ENCODE assay signal across 11 mouse cellular contexts in the genomic region with DNA sequence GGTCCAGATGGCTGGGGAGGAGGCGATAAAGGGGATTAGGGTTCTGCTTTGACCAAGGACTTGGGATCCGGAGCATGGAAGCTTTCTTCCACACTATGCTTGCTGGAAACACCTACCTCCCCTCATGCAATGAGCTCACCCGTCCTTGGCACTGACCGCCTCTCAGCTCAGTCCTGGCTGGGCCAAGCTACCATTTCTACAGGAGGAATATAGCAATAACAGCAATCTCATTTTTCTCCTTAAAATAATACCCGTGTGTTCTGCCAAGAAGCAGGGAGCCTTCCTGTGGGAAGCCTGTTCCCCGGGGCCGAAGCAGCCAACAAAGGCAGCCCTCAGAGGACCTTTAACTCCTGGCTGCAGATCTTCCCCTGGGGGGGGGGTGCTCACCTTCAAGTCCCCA. TPM values are rescaled to one million over a fixed set of nuclear protein-coding genes. Genes with fewer than 3 reads are reported as not detected.
DNase-seq lines count a peak whose midpoint lies in the region; ATAC-seq and TF ChIP-seq lines count a peak whose summit lies in the region.
"Had no signal": no experiment of that assay in that cellular context is flagged by ENCODE, and none has a peak within 500 bp of the region (broad histone marks: within the 10 kb centered on the region; RNA-seq: fewer than 3 reads in every experiment).

No protein-coding gene starts in this region.

- H3K27me3 ChIP-seq in heart, embryonic 10.5 days (ENCODE audit: insufficient read depth, poor library complexity, severe bottlenecking), result no peaks in the 10 kb centered on the region
- no peaks in the 10 kb centered on the region for H3K27me3 ChIP-seq in liver, embryonic 11.5 days (replicated peaks; ENCODE audit: control insufficient read depth, insufficient read depth, low read length)
- H3K27me3 ChIP-seq in hindbrain, embryonic 16.5 days (replicated peaks; ENCODE audit: control insufficient read depth, insufficient read depth, low read length), result no peaks in the 10 kb centered on the region

- no peaks in the 10 kb centered on the region for H3K9me3 ChIP-seq in heart, embryonic 10.5 days
- no peaks in the 10 kb centered on the region for H3K9me3 ChIP-seq in liver, embryonic 11.5 days (ENCODE audit: control insufficient read depth, low read length)
- H3K9me3 ChIP-seq in hindbrain, embryonic 16.5 days (ENCODE audit: control insufficient read depth, low read length), result no peaks in the 10 kb centered on the region

- no peak for ATAC-seq in liver, embryonic 11.5 days (replicated peaks; ENCODE audit: low FRiP score)
- no peak for ATAC-seq in CD4-positive, CD25-positive, alpha-beta regulatory T cell, adult 4 months
- no peak for ATAC-seq in hindbrain, embryonic 16.5 days

- H3K4me1 ChIP-seq in heart, embryonic 10.5 days, result 0 out of 2 replicates have a peak, but pooled peaks cover 3% of the 10 kb centered on the region
- peaks cover 8% of the 10 kb centered on the region; the same call in 1 of the 2 replicates for H3K4me1 ChIP-seq in embryonic fibroblast, embryonic 13.5 days (ENCODE audit: control insufficient read depth, insufficient read depth, low read length)
- H3K4me1 ChIP-seq in liver, embryonic 11.5 days (replicated peaks; ENCODE audit: control insufficient read depth, insufficient read depth, low read length), result no peaks in the 10 kb centered on the region
- no peaks in the 10 kb centered on the region for H3K4me1 ChIP-seq in hindbrain, embryonic 16.5 days (ENCODE audit: control insufficient read depth, insufficient read depth, low read depth, low read length)

- no peaks in the 10 kb centered on the region for H3K36me3 ChIP-seq in heart, embryonic 10.5 days
- no peaks in the 10 kb centered on the region for H3K36me3 ChIP-seq in liver, embryonic 11.5 days (ENCODE audit: control insufficient read depth, insufficient read depth, low read length)
- no peaks in the 10 kb centered on the region for H3K36me3 ChIP-seq in hindbrain, embryonic 16.5 days (ENCODE audit: control insufficient read depth, insufficient read depth, low read length)

- no peak for TF ChIP-seq CTCF in embryonic fibroblast, embryonic 13.5 days (IDR thresholded peaks at IDR 0.05; ENCODE audit: borderline replicate concordance, insufficient read depth, low read length)

- no peak overlapping the region for H3K9ac ChIP-seq in liver, embryonic 11.5 days (ENCODE audit: low read depth, low read length)
- H3K9ac ChIP-seq in hindbrain, embryonic 16.5 days (ENCODE audit: low read depth, low read length), result no peak overlapping the region
- H3K9ac ChIP-seq: liver, embryonic 14.5 days had no signal

- H3K27ac ChIP-seq in heart, embryonic 10.5 days, result no peak overlapping the region
- H3K27ac ChIP-seq in embryonic fibroblast, embryonic 13.5 days (ENCODE audit: insufficient read depth, low read length), result peak overlapping the region; percentile 36; the same call in 1 of the 2 replicates
- H3K27ac ChIP-seq in liver, embryonic 11.5 days (ENCODE audit: low read depth, low read length), result no peak overlapping the region
- no peak overlapping the region for H3K27ac ChIP-seq in hindbrain, embryonic 16.5 days (ENCODE audit: low read depth, low read length)
- H3K27ac ChIP-seq: liver, embryonic 14.5 days had no signal

- peak; percentile 62 for DNase-seq in heart, adult 8-10 months (ENCODE audit: low spot score)
- DNase-seq in heart, embryonic 10.5 days (ENCODE audit: low spot score), result no peak
- peak; percentile 70 to 73 for DNase-seq in adrenal gland, postnatal 36 days
- peak; percentile 56 for DNase-seq in kidney, postnatal 14 days
- no peak for DNase-seq in liver, embryonic 11.5 days (ENCODE audit: low spot score)
- DNase-seq: right cerebral cortex, adult 18-20 months; thymus, adult 2 months had no signal

- H3K4me2 ChIP-seq in liver, embryonic 11.5 days, result no peak overlapping the region
- H3K4me2 ChIP-seq in hindbrain, embryonic 16.5 days (ENCODE audit: low read length), result no peak overlapping the region

- WGBS in heart, embryonic 10.5 days, result 70% methylated on average over 7 of the region's 7 CpGs
- WGBS in liver, embryonic 11.5 days, result 62% methylated on average over 7 of the region's 7 CpGs
- 76% methylated on average over 7 of the region's 7 CpGs for WGBS in hindbrain, embryonic 16.5 days

- no peak overlapping the region for H3K4me3 ChIP-seq in heart, embryonic 10.5 days
- H3K4me3 ChIP-seq in embryonic fibroblast, embryonic 13.5 days (ENCODE audit: insufficient read depth, low read length), result no peak overlapping the region
- H3K4me3 ChIP-seq in liver, embryonic 11.5 days (ENCODE audit: low read depth, low read length), result no peak overlapping the region
- no peak overlapping the region for H3K4me3 ChIP-seq in hindbrain, embryonic 16.5 days (ENCODE audit: low read length)

- no peak for TF ChIP-seq POLR2A in embryonic fibroblast, embryonic 13.5 days (IDR thresholded peaks at IDR 0.05; ENCODE audit: low read depth, low read length)

RNA-seq across cellular contexts. Expression of gene Meox1, which starts 43.1 kb away (rescaled TPM):
- total RNA-seq in heart, adult 8-10 months (2022), result 1 to 10 TPM; 3.7 to 6.6 (median 6.3) TPM
- 5.7 and 8.2 TPM in 2 replicates for polyA plus RNA-seq in heart, embryonic 10.5 days (2016; fragmentation: Nextera tagmentation; extraction: Ambion mirVana)
- total RNA-seq in adrenal gland, postnatal 36 days (2021), result 1 to 10 TPM; 3.6 to 6.0 TPM
- polyA plus RNA-seq in embryonic fibroblast, embryonic 13.5 days (2011; ENCODE audit: insufficient read length, low read depth, missing spikeins), result 6.9 and 16.1 TPM in 2 replicates
- polyA plus RNA-seq in liver, embryonic 11.5 days (2014; fragmentation: Nextera tagmentation; extraction: Ambion mirVana), result 2.8 and 3.6 TPM in 2 replicates
- polyA plus RNA-seq in CD4-positive, CD25-positive, alpha-beta regulatory T cell, adult 4 months (2017; shearing (Covaris generic)), result not detected
- polyA plus RNA-seq in hindbrain, embryonic 16.5 days (2015; fragmentation: Nextera tagmentation; extraction: Ambion mirVana), result 0.96 and 0.99 TPM in 2 replicates

Comparison
In these comparisons a context has a peak if more than half of its experiments do, and no peak if none do; other contexts are left out.
1. DNase-seq: peak in heart, adult 8-10 months (single experiment), adrenal gland, postnatal 36 days (2 of 2) and kidney, postnatal 14 days (single experiment); none in heart, embryonic 10.5 days (single experiment) and liver, embryonic 11.5 days (single experiment).